Mouse (Mus musculus): ENCODE measurements around the gene Ppp1r8. TPM values are rescaled to one million over a fixed set of nuclear protein-coding genes. Genes with fewer than 3 reads are reported as not detected.

Gene Ppp1r8
- polyA plus RNA-seq, 1 experiment from 2014 or later: 46.9 TPM

- peak overlapping the region; percentile 84 for H3K4me3 ChIP-seq (replicated peaks)
Measured at GRCm38 (mm10) chr4:132843705-132844071, 719 bp upstream of the Ppp1r8 start.

GRCm38 (mm10) chr4:132842281-132842906 lies 575 bp downstream of the Ppp1r8 start:
- whole genome bisulfite sequencing: under 1% methylated on average over 30 of the region's 30 CpGs
- H3K9me3 ChIP-seq: no peaks in the 10 kb centered on the region
- H3K4me2 ChIP-seq: peak overlapping the region; percentile 74
- peaks cover 11% of the 10 kb centered on the region for H3K4me1 ChIP-seq
- no peak for ATAC-seq (ENCODE audit: insufficient read depth, low FRiP score, low read depth)
- H3K27me3 ChIP-seq (replicated peaks): no peaks in the 10 kb centered on the region
- H3K9ac ChIP-seq: peak overlapping the region; percentile 92
- peak overlapping the region; percentile 70 for H3K27ac ChIP-seq
- peaks cover 18% of the 10 kb centered on the region for H3K36me3 ChIP-seq
- peak overlapping the region; percentile 84 for H3K4me3 ChIP-seq (replicated peaks)

More at GRCm38 (mm10) chr4:132843705-132844071, 719 bp upstream of the Ppp1r8 start:
- peak overlapping the region; percentile 75 for H3K4me2 ChIP-seq
- peak overlapping the region; percentile 70; the same call in 1 of the 2 replicates for H3K27ac ChIP-seq
- ATAC-seq (ENCODE audit: insufficient read depth, low FRiP score, low read depth): no peak
- no peaks in the 10 kb centered on the region for H3K27me3 ChIP-seq (replicated peaks)
- H3K9me3 ChIP-seq: no peaks in the 10 kb centered on the region
- WGBS: 80% methylated on average over 1 of the region's 1 CpGs
- peaks cover 11% of the 10 kb centered on the region for H3K4me1 ChIP-seq
- H3K36me3 ChIP-seq: 0 out of 2 replicates have a peak, but pooled peaks cover 5% of the 10 kb centered on the region
- H3K9ac ChIP-seq: no peak overlapping the region

GRCm38 (mm10) chr4:132841493-132841892 lies 1.5 kb downstream of the Ppp1r8 start:
- Histone ChIP-seq H3K4me3 (replicated peaks) (peak overlapping the region; percentile 84), H3K4me1 (peaks cover 11% of the 10 kb centered on the region), H3K9me3 (no peaks in the 10 kb centered on the region), H3K27ac (no peak overlapping the region), H3K27me3 (replicated peaks) (no peaks in the 10 kb centered on the region), H3K4me2 (peak overlapping the region; percentile 74), H3K9ac (peak overlapping the region; percentile 92; the same call in 1 of the 2 replicates), H3K36me3 (peaks cover 24% of the 10 kb centered on the region)
- WGBS: 80% methylated on average over 3 of the region's 3 CpGs
- no peak for ATAC-seq (ENCODE audit: insufficient read depth, low FRiP score, low read depth)

DNA sequence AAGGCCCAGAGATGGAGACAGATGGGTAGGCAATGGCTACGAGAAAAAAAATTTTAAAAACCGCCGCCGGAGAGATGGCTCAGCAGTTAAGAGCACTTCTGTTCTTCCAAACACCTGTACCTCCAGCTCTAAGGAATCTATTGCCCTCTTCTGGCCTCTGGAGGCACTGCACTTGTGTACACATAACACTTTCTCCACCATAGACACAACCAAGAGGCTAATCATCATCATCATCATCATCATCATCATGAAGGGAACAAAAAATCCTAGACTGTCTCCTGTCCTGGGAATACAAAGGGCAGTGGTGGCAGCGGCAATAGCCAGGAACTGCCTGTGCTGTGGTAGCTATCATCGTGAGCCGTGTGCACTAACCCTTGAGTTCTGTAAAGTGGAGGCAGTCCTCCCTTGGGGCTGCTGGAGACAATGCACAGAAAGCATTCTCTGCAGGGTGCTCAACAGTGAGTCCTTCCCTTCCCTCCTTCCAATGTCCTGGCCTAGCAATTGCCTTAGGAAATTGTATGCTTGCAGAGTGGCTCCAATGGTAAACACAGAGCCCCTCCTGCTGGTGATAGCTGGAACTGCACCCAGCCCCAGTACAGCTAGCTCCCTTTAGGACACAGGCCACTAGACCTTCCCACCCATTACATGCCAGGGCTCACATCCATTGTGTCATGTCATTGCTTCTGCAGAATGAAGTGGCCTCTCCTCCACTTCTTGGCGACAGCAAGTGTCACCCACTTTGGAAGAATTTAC lies 19.2 kb downstream of the Ppp1r8 start:
- H3K27ac ChIP-seq: no peak overlapping the region
- H3K4me2 ChIP-seq: no peak overlapping the region
- H3K9me3 ChIP-seq: no peaks in the 10 kb centered on the region
- H3K27me3 ChIP-seq (replicated peaks): no peaks in the 10 kb centered on the region
- H3K4me3 ChIP-seq (replicated peaks): no peak overlapping the region
- H3K9ac ChIP-seq: no peak overlapping the region
- no peaks in the 10 kb centered on the region for H3K4me1 ChIP-seq
- no peak; the same call in 1 of the 2 replicates for ATAC-seq (ENCODE audit: insufficient read depth, low FRiP score, low read depth)
- H3K36me3 ChIP-seq: peaks cover 29% of the 10 kb centered on the region
- WGBS: 67% methylated on average over 8 of the region's 8 CpGs

DNA sequence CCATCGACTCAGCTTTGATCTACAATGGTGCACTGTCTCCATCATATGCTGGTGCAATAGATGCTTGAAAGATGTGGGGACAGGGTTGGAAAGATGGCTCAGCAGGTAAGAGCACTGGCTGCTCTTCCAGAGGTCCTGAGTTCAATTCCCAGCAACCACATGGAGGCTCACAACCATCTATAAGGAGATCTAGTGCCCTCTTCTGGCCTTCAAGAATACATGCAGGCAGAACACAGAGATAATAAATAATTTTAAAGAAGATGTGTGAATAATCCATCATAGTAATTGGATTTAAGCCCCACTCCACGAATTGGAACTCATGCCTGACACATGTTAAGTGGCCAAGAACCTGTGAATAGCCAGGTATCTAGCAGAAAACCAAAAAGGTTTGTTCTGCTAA lies 24.5 kb downstream of the Ppp1r8 start:
- no peak overlapping the region for H3K4me3 ChIP-seq (replicated peaks)
- H3K9me3 ChIP-seq: no peaks in the 10 kb centered on the region
- H3K9ac ChIP-seq: no peak overlapping the region
- ATAC-seq (ENCODE audit: insufficient read depth, low FRiP score, low read depth): no peak
- H3K27me3 ChIP-seq (replicated peaks): no peaks in the 10 kb centered on the region
- WGBS: 46% methylated on average over 2 of the region's 2 CpGs
- no peaks in the 10 kb centered on the region for H3K4me1 ChIP-seq
- H3K27ac ChIP-seq: no peak overlapping the region
- H3K36me3 ChIP-seq: no peaks in the 10 kb centered on the region
- no peak overlapping the region for H3K4me2 ChIP-seq

GRCm38 (mm10) chr4:132816855-132817254 lies 26.1 kb downstream of the Ppp1r8 start:
- Histone ChIP-seq H3K27me3 (replicated peaks) (no peaks in the 10 kb centered on the region), H3K36me3 (no peaks in the 10 kb centered on the region), H3K4me1 (no peaks in the 10 kb centered on the region), H3K9me3 (no peaks in the 10 kb centered on the region), H3K4me3 (replicated peaks) (no peak overlapping the region), H3K4me2 (no peak overlapping the region), H3K27ac (no peak overlapping the region), H3K9ac (no peak overlapping the region)
- 57% methylated on average over 2 of the region's 2 CpGs for WGBS
- ATAC-seq (ENCODE audit: insufficient read depth, low FRiP score, low read depth): no peak

- Histone ChIP-seq H3K4me2 (no peak overlapping the region), H3K4me3 (replicated peaks) (no peak overlapping the region), H3K27ac (no peak overlapping the region), H3K4me1 (no peaks in the 10 kb centered on the region), H3K36me3 (no peaks in the 10 kb centered on the region), H3K9ac (no peak overlapping the region), H3K27me3 (replicated peaks) (no peaks in the 10 kb centered on the region), H3K9me3 (no peaks in the 10 kb centered on the region)
- 74% methylated on average over 7 of the region's 7 CpGs for WGBS
- no peak for ATAC-seq (ENCODE audit: insufficient read depth, low FRiP score, low read depth)
Measured at GRCm38 (mm10) chr4:132816404-132816803, 26.6 kb downstream of the Ppp1r8 start.

DNA sequence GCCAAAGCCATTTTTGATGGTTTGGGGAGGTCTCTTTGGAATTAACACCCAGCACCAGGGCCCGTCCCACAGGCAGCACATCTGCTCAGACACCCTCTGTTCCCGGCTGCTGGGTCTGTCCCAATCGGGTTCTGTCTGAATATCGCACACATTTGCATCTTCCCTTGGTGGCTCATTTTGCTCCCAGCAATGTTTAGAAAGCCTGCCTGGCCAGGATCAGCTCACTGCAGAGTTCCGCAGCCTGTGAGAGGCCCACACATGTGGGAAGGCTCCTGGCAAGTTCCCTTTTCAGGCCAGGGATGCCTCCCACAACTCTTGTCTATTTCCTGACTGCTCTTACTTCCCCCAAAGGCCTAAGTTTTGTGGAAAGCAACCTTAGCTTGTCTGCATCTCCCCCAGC lies 33.3 kb downstream of the Ppp1r8 start:
- Histone ChIP-seq H3K4me2 (no peak overlapping the region), H3K27ac (no peak overlapping the region), H3K9me3 (no peaks in the 10 kb centered on the region), H3K36me3 (no peaks in the 10 kb centered on the region), H3K4me3 (replicated peaks) (no peak overlapping the region), H3K4me1 (peaks cover 6% of the 10 kb centered on the region; the same call in 1 of the 2 replicates), H3K27me3 (replicated peaks) (no peaks in the 10 kb centered on the region), H3K9ac (no peak overlapping the region)
- 66% methylated on average over 5 of the region's 5 CpGs for WGBS
- ATAC-seq (ENCODE audit: insufficient read depth, low FRiP score, low read depth): no peak

DNA sequence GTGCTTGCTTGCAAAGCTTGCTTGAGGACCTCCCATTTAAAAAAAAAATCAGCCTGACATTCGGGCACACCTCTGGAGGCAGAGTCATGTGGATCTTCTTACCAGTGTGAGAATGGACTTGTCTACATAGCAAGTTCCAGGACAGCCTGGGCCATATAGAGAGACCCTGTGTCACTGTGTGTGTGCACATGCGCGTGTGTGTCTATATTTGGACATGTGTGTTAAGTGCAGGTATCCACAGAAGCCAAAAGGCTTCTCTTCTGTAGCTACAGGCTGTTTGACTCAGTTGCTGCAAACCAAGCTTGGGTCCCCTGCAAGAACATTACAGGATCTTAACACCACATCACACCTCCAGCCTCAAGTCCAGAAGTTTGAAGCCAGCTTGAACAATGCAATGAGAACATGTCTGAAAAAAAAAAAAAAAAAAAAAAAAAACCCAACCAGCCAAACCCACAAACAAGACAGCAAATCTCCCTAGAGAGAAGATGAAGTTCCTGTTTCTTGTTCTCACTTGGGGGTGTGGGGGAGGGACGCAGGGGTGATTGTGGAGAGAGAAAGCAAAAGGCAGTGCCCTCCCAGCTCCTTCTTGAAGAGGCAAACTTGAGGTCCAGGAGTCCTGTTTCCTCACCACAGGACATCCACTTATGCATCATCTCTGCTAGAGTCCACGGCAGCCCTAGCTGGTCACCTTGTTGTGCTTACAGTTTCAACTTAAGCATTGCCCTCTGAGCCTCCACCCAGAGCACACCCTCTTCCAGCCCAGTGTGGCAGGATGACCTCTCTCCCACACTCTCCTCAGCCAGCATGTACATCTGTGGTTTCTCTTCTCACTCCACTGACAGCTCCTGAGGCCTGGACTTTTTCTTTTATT lies 35.0 kb downstream of the Ppp1r8 start:
- 55% methylated on average over 5 of the region's 5 CpGs for WGBS
- no peak overlapping the region for H3K4me3 ChIP-seq (replicated peaks)

GRCm38 (mm10) chr4:132806620-132807191 lies 36.3 kb downstream of the Ppp1r8 start:
- 82% methylated on average over 7 of the region's 7 CpGs for WGBS

More for the DNA sequence above, 35.0 kb downstream of the Ppp1r8 start:
- Histone ChIP-seq H3K27me3 (replicated peaks) (no peaks in the 10 kb centered on the region), H3K36me3 (no peaks in the 10 kb centered on the region), H3K4me1 (peaks cover 6% of the 10 kb centered on the region; the same call in 1 of the 2 replicates), H3K9me3 (no peaks in the 10 kb centered on the region), H3K4me2 (no peak overlapping the region), H3K27ac (peak overlapping the region; percentile 35; the same call in 1 of the 2 replicates), H3K9ac (no peak overlapping the region)
- ATAC-seq (ENCODE audit: insufficient read depth, low FRiP score, low read depth): no peak

GRCm38 (mm10) chr4:132805599-132806197 lies 37.3 kb downstream of the Ppp1r8 start:
- no peak overlapping the region for H3K27ac ChIP-seq
- ATAC-seq (ENCODE audit: insufficient read depth, low FRiP score, low read depth): no peak

More at GRCm38 (mm10) chr4:132806620-132807191, 36.3 kb downstream of the Ppp1r8 start:
- no peaks in the 10 kb centered on the region for H3K27me3 ChIP-seq (replicated peaks)
- H3K9me3 ChIP-seq: no peaks in the 10 kb centered on the region
- H3K9ac ChIP-seq: no peak overlapping the region
- H3K36me3 ChIP-seq: no peaks in the 10 kb centered on the region
- no peak for ATAC-seq (ENCODE audit: insufficient read depth, low FRiP score, low read depth)
- H3K4me2 ChIP-seq: no peak overlapping the region
- H3K27ac ChIP-seq: no peak overlapping the region
- no peak overlapping the region for H3K4me3 ChIP-seq (replicated peaks)
- peaks cover 6% of the 10 kb centered on the region; the same call in 1 of the 2 replicates for H3K4me1 ChIP-seq

More at GRCm38 (mm10) chr4:132805599-132806197, 37.3 kb downstream of the Ppp1r8 start:
- Histone ChIP-seq H3K9me3 (no peaks in the 10 kb centered on the region), H3K4me3 (replicated peaks) (no peak overlapping the region), H3K9ac (no peak overlapping the region), H3K4me1 (peaks cover 6% of the 10 kb centered on the region; the same call in 1 of the 2 replicates), H3K36me3 (no peaks in the 10 kb centered on the region), H3K27me3 (replicated peaks) (no peaks in the 10 kb centered on the region), H3K4me2 (no peak overlapping the region)
- WGBS: 72% methylated on average over 12 of the region's 12 CpGs

Measured in stomach, embryonic 15.5 days (tissue).